Mouse (Mus musculus) heart, postnatal 0 days (tissue): Measurements from ENCODE around the gene Ly6c1.
"Not testable (repeated sequence)": the region's sequence is repeated elsewhere in the genome, so short reads cannot be mapped to it uniquely, and the experiment has no call there.

ENCODE experiments used
- CTCF ChIP-seq: IDR thresholded peaks from 2 replicates; pipeline ENCODE4 v1.5.1; 2016; ENCODE audit warnings: antibody characterized with exemption, control low read depth, low read depth
- EP300 ChIP-seq: IDR thresholded peaks from 2 replicates; pipeline ENCODE4 v1.6.1; 2016; ENCODE audit warnings: antibody characterized with exemption, low read depth

DNA sequence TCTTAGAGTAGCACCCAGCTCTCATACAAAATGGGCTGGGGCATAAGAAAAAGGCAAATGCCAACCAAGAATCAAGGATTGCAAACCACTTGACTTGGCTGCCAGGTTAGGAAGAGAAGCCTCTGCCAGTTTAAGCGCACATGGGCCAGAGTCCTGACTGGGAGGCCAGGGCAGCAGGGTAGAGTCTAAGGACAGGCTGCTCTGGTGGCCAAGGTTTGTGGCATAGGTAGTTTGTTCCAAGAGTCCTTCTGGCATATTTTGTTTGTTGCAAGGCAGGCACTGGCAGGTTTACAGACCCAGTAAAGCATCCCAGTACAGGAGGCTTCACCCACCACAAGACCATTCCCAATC lies 685 bp downstream of the Ly6c1 start:
- TF ChIP-seq EP300, CTCF: not testable (repeated sequence)
